ENCODE assay signal across 33 mouse cellular contexts in genomic region chr5:43105528-43105927, GRCm38 (mm10).
"Had no signal": no experiment of that assay in that cellular context is flagged by ENCODE, and none has a peak within 500 bp of the region (broad histone marks: within the 10 kb centered on the region; RNA-seq: fewer than 3 reads in every experiment).

No protein-coding gene starts in this region.

- ATAC-seq: hindbrain, embryonic 16.5 days; hindbrain, postnatal 0 days; inflammation-experienced regulatory T-cells, adult 6 months; intestine, embryonic 15.5 days had no signal

- H3K4me1 ChIP-seq: hindbrain, embryonic 10.5 days; intestine, embryonic 15.5 days; kidney, embryonic 15.5 days had no signal

- H3K9me3 ChIP-seq: heart, embryonic 12.5 days; heart, embryonic 13.5 days; heart, embryonic 15.5 days; hindbrain, embryonic 10.5 days; hindbrain, embryonic 12.5 days; hindbrain, embryonic 13.5 days; hindbrain, embryonic 15.5 days; intestine, embryonic 15.5 days; kidney, embryonic 15.5 days had no signal

- H3K4me3 ChIP-seq: heart, embryonic 12.5 days; heart, embryonic 13.5 days; heart, embryonic 15.5 days; hindbrain, embryonic 10.5 days; hindbrain, embryonic 12.5 days; hindbrain, embryonic 13.5 days; hindbrain, embryonic 15.5 days; intestine, embryonic 15.5 days; kidney, embryonic 15.5 days; layer of hippocampus, adult 2 months; left cerebral cortex, adult 2 months had no signal

- H3K27me3 ChIP-seq: heart, embryonic 12.5 days; heart, embryonic 13.5 days; heart, embryonic 15.5 days; hindbrain, embryonic 12.5 days; hindbrain, embryonic 13.5 days; hindbrain, embryonic 15.5 days; intestine, embryonic 15.5 days; kidney, embryonic 15.5 days had no signal

- DNase-seq: heart, postnatal 10 days; heart, postnatal 14 days; heart, postnatal 36 days; heart, postnatal 4 days; kidney, adult 11 months; kidney, adult 18-20 months; kidney, adult 2 months; kidney, adult 8-10 months; kidney, adult 9 months; kidney, postnatal 10 days; kidney, postnatal 14 days; kidney, postnatal 25 days; kidney, postnatal 36 days; kidney, postnatal 4 days; layer of hippocampus, adult 9-11 months; layer of hippocampus, postnatal 36 days had no signal

- H3K27ac ChIP-seq: heart, embryonic 13.5 days; heart, embryonic 15.5 days; hindbrain, embryonic 10.5 days; hindbrain, embryonic 12.5 days; hindbrain, embryonic 13.5 days; hindbrain, embryonic 14.5 days; hindbrain, embryonic 15.5 days; hindbrain, postnatal 0 days; intestine, embryonic 15.5 days; kidney, embryonic 15.5 days; kidney, postnatal 0 days; layer of hippocampus, adult 2 months; left cerebral cortex, adult 2 months had no signal

- H3K36me3 ChIP-seq: heart, embryonic 12.5 days; heart, embryonic 13.5 days; heart, embryonic 15.5 days; hindbrain, embryonic 10.5 days; hindbrain, embryonic 12.5 days; hindbrain, embryonic 13.5 days; hindbrain, embryonic 15.5 days; intestine, embryonic 15.5 days; kidney, embryonic 15.5 days had no signal

- H3K4me2 ChIP-seq: heart, embryonic 11.5 days; heart, embryonic 12.5 days; heart, embryonic 13.5 days; heart, embryonic 15.5 days; hindbrain, embryonic 12.5 days; hindbrain, embryonic 13.5 days; hindbrain, embryonic 14.5 days; hindbrain, embryonic 15.5 days; intestine, embryonic 15.5 days; kidney, embryonic 15.5 days had no signal

- H3K9ac ChIP-seq: heart, embryonic 12.5 days; heart, embryonic 13.5 days; heart, embryonic 15.5 days; hindbrain, embryonic 12.5 days; hindbrain, embryonic 13.5 days; hindbrain, embryonic 14.5 days; hindbrain, embryonic 15.5 days; intestine, embryonic 15.5 days; kidney, embryonic 15.5 days had no signal
